Mouse (Mus musculus) mature B cell (primary cell): Measurements from ENCODE around the gene Flii.

Source experiments
- in situ Hi-C: fragments of 300-500 bp; cut with MboI; formaldehyde crosslinking; loops from 2 replicates; pipeline ENCODE4 v1.14.3; 2019

Flii gene

GRCm38 (mm10) chr11:60726601-60727391 lies at the start of gene Flii:
Gene Flii, minus strand, starts transcription at chr11:60727263.
- in situ Hi-C loops = no loop called here

GRCm38 (mm10) chr11:60776107-60776828 lies 49.2 kb upstream of the Flii start:
- in situ Hi-C loops = no loop called here

GRCm38 (mm10) chr11:60775578-60775977 lies 48.5 kb upstream of the Flii start:
- in situ Hi-C loops = no loop called here

GRCm38 (mm10) chr11:60774841-60775240 lies 47.8 kb upstream of the Flii start:
- in situ Hi-C loops = no loop called here

GRCm38 (mm10) chr11:60774158-60774689 lies 47.2 kb upstream of the Flii start:
- in situ Hi-C loops = no loop called here

GRCm38 (mm10) chr11:60772161-60772560 lies 45.1 kb upstream of the Flii start:
- in situ Hi-C loops = no loop called here

GRCm38 (mm10) chr11:60770776-60771175 lies 43.7 kb upstream of the Flii start:
- in situ Hi-C loops = no loop called here

- in situ Hi-C loops = no loop called here
Observed at GRCm38 (mm10) chr11:60769322-60769721, 42.3 kb upstream of the Flii start.

- in situ Hi-C loops = no loop called here
Observed at GRCm38 (mm10) chr11:60766969-60767368, 39.9 kb upstream of the Flii start.

GRCm38 (mm10) chr11:60761681-60762080 lies 34.6 kb upstream of the Flii start:
- in situ Hi-C loops = no loop called here

GRCm38 (mm10) chr11:60755570-60755969 lies 28.5 kb upstream of the Flii start:
- in situ Hi-C loops = no loop called here

GRCm38 (mm10) chr11:60740321-60740720 lies 13.3 kb upstream of the Flii start:
- in situ Hi-C loops = no loop called here

GRCm38 (mm10) chr11:60737450-60737849 lies 10.4 kb upstream of the Flii start:
- in situ Hi-C loops = no loop called here

- in situ Hi-C loops = no loop called here
Observed at GRCm38 (mm10) chr11:60736491-60736890, 9.4 kb upstream of the Flii start.

GRCm38 (mm10) chr11:60735191-60735590 lies 8.1 kb upstream of the Flii start:
- in situ Hi-C loops = no loop called here

- in situ Hi-C loops = no loop called here
Observed at GRCm38 (mm10) chr11:60734206-60734605, 7.1 kb upstream of the Flii start.

GRCm38 (mm10) chr11:60731251-60731650 lies 4.2 kb upstream of the Flii start:
- in situ Hi-C loops = no loop called here

GRCm38 (mm10) chr11:60730169-60730568 lies 3.1 kb upstream of the Flii start:
- in situ Hi-C loops = no loop called here

GRCm38 (mm10) chr11:60729217-60729641 lies 2.2 kb upstream of the Flii start:
- in situ Hi-C loops = no loop called here

- in situ Hi-C loops = no loop called here
Observed at GRCm38 (mm10) chr11:60728260-60728761, 1.2 kb upstream of the Flii start, which contains the start of gene Mief2. Gene Mief2, plus strand, starts transcription at chr11:60728398.

- in situ Hi-C loops = no loop called here
Observed at GRCm38 (mm10) chr11:60727392-60728140, 503 bp upstream of the Flii start.

GRCm38 (mm10) chr11:60719263-60719662 lies 7.8 kb downstream of the Flii start:
- in situ Hi-C loops = no loop called here
